Mouse (Mus musculus): ENCODE data around the gene Sdsl. TPM values are rescaled to one million over a fixed set of nuclear protein-coding genes. Genes with fewer than 3 reads are reported as not detected.

Sdsl gene
- polyA plus RNA-seq, 1 experiment from 2014 or later: 5.1 TPM

DNA sequence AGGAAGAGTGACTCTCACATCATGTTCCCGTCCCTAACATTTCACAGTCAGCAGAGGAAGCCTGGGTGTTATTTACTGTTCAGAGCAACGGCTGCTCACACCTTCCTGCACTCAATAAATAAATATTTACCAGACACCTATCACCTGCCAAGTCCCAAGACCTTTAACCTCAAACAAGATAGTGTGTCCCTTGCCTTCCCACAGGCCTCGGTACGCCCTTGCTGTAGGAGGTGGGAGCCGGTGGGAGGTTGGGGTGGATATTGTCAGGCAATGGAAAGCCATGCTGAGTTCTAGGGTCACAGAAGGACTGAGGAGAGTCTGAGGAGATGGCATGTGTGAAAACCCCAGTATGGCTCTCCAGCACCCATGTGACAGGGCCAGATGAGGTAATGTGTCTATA, 4.3 kb downstream of the Sdsl start:
- H3K4me3 ChIP-seq: no peak overlapping the region
- no peaks in the 10 kb centered on the region; the same call in 1 of the 2 replicates for H3K9me3 ChIP-seq (replicated peaks)
- no peak for ATAC-seq
- no peaks in the 10 kb centered on the region for H3K36me3 ChIP-seq (ENCODE audit: poor library complexity, severe bottlenecking)
- H3K27ac ChIP-seq: no peak overlapping the region
- H3K9ac ChIP-seq: no peak overlapping the region
- peaks cover 4% of the 10 kb centered on the region; the same call in 1 of the 2 replicates for H3K27me3 ChIP-seq
- WGBS: 90% methylated on average over 5 of the region's 5 CpGs
- no peaks in the 10 kb centered on the region; the same call in 1 of the 2 replicates for H3K4me1 ChIP-seq
- H3K4me2 ChIP-seq: no peak overlapping the region

- Histone ChIP-seq H3K27me3 (peaks cover 2% of the 10 kb centered on the region; the same call in 1 of the 2 replicates), H3K27ac (no peak overlapping the region), H3K9ac (no peak overlapping the region), H3K9me3 (replicated peaks) (no peaks in the 10 kb centered on the region; the same call in 1 of the 2 replicates), H3K4me3 (no peak overlapping the region), H3K36me3 (ENCODE audit: poor library complexity, severe bottlenecking) (no peaks in the 10 kb centered on the region), H3K4me1 (no peaks in the 10 kb centered on the region; the same call in 1 of the 2 replicates), H3K4me2 (peak overlapping the region; percentile 23; the same call in 1 of the 2 replicates)
- 4% methylated on average over 4 of the region's 4 CpGs for WGBS
- no peak for ATAC-seq
These were observed 5.6 kb downstream of the Sdsl start for GRCm38 (mm10) chr5:120467026-120467425.

DNA sequence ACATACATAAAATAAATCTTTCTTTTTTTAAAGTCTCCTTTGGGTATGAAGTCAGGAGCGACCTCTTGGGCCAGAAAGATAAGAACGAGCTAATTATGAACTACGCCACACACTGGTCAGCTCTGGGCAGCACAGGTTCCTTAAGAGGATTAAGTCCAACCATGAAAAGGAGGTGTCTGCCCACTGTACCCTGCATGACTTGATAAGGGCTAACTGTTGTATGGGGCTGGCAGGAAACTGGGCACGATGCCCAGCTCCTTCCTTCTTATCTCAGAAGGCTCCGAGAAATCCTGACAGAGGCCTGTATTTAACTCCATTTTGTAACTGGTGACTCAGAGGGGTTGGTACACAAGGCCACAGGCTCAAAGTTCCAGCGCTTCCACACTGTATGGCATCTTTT, 6.8 kb downstream of the Sdsl start:
- Histone ChIP-seq H3K4me1 (no peaks in the 10 kb centered on the region; the same call in 1 of the 2 replicates), H3K9me3 (replicated peaks) (no peaks in the 10 kb centered on the region; the same call in 1 of the 2 replicates), H3K4me2 (no peak overlapping the region), H3K9ac (no peak overlapping the region), H3K27ac (no peak overlapping the region), H3K4me3 (no peak overlapping the region), H3K36me3 (ENCODE audit: poor library complexity, severe bottlenecking) (no peaks in the 10 kb centered on the region), H3K27me3 (peaks cover 6% of the 10 kb centered on the region; the same call in 1 of the 2 replicates)
- WGBS: 71% methylated on average over 6 of the region's 6 CpGs
- no peak for ATAC-seq

DNA sequence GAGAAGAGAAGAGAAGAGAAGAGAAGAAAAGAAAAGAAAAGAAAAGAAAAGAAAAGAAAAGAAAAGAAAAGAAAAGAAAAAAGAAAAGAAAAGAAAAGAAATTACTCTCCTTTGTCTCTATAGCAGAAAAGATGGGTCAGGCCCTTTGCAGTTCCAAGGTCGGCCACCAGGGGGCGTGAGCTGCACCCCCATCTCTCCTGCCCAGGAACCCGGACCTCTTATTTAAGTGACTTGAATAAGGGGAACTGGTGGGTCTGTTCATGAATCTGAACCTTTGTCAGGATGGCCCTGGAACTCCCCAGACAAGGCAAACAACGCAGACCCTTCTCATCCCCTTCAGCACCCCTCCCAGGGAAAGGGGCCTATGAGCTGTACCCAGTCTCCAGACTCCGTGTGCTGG, 7.5 kb downstream of the Sdsl start:
- H3K27me3 ChIP-seq: peaks cover 9% of the 10 kb centered on the region; the same call in 1 of the 2 replicates
- H3K9ac ChIP-seq: no peak overlapping the region
- H3K4me2 ChIP-seq: no peak overlapping the region
- no peaks in the 10 kb centered on the region; the same call in 1 of the 2 replicates for H3K4me1 ChIP-seq
- H3K27ac ChIP-seq: no peak overlapping the region
- WGBS: 46% methylated on average over 5 of the region's 5 CpGs
- no peak overlapping the region for H3K4me3 ChIP-seq
- no peak for ATAC-seq
- no peaks in the 10 kb centered on the region; the same call in 1 of the 2 replicates for H3K9me3 ChIP-seq (replicated peaks)
- H3K36me3 ChIP-seq (ENCODE audit: poor library complexity, severe bottlenecking): no peaks in the 10 kb centered on the region

DNA sequence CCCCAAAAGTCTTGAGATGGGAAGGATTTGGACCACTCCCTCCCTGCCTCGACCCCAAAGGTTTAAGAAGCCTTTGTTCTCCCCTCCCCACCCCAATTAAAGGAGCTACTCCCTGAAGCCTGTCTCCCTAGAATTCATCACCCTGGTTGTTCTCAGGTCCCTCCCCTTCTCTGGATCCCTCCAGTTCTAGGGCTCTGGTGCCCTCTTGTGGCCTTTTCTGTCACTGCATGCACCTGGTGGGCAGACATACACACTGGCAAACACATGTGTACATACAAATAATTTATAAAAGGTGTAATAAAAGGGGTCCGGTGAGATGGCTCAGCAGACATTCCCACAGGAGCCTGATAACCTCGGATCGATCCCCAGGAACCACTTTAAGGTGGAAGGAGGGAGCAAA, 8.3 kb downstream of the Sdsl start:
- no peaks in the 10 kb centered on the region; the same call in 1 of the 2 replicates for H3K4me1 ChIP-seq
- no peak overlapping the region for H3K4me2 ChIP-seq
- WGBS: 75% methylated on average over 4 of the region's 4 CpGs
- peaks cover 9% of the 10 kb centered on the region; the same call in 1 of the 2 replicates for H3K27me3 ChIP-seq
- H3K9ac ChIP-seq: no peak overlapping the region
- no peak overlapping the region for H3K4me3 ChIP-seq
- no peaks in the 10 kb centered on the region; the same call in 1 of the 2 replicates for H3K9me3 ChIP-seq (replicated peaks)
- no peak for ATAC-seq
- H3K36me3 ChIP-seq (ENCODE audit: poor library complexity, severe bottlenecking): no peaks in the 10 kb centered on the region
- no peak overlapping the region for H3K27ac ChIP-seq

DNA sequence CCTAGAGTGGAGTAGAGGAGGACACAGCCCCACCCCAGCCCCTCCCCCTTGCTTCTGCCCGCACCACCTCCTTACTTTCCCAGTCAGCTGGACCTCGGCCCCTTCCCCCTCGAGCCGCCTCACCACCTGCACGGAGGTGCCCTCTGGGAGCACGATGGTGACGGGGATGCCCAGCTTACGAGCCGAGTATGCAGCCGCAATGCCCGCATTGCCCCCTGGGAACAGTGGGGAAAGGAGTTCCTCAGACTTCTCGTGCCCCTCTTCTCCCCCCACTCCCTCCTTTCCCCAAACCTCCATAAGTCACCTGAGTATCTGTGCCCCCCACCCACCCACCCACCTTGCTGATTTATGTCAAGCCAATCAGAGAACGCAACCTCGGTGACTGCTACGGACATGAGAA, 10.7 kb downstream of the Sdsl start:
- ATAC-seq: no peak
- WGBS: 80% methylated on average over 15 of the region's 15 CpGs
- H3K27ac ChIP-seq: no peak overlapping the region
- no peak overlapping the region for H3K4me2 ChIP-seq
- H3K4me3 ChIP-seq: no peak overlapping the region
- peaks cover 9% of the 10 kb centered on the region; the same call in 1 of the 2 replicates for H3K27me3 ChIP-seq
- H3K36me3 ChIP-seq (ENCODE audit: poor library complexity, severe bottlenecking): no peaks in the 10 kb centered on the region
- H3K9ac ChIP-seq: no peak overlapping the region
- no peaks in the 10 kb centered on the region; the same call in 1 of the 2 replicates for H3K4me1 ChIP-seq
- no peaks in the 10 kb centered on the region; the same call in 1 of the 2 replicates for H3K9me3 ChIP-seq (replicated peaks)

DNA sequence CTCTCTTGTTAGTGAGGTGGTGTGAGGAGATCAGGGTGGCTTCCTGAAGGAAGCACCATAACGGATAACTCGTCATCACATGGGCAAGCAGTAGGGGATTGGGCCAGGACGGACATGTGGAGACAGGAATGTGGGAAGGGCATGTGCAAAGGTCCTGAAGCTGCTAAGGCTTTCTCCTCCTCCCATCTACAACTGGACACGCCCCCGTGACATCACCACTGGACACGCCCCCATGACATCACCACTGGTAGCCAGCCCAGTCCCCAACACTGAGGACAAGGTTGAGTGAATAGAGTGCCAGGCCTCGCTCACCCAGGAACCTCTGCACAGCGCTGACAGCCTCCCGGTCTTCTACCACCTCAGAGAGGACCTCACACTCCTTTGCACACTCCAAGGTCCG, 13.5 kb downstream of the Sdsl start:
- peaks cover 19% of the 10 kb centered on the region for H3K27me3 ChIP-seq
- 81% methylated on average over 10 of the region's 10 CpGs for WGBS
- no peak for ATAC-seq

GRCm38 (mm10) chr5:120457628-120458027, 15.0 kb downstream of the Sdsl start:
- Histone ChIP-seq H3K36me3 (ENCODE audit: poor library complexity, severe bottlenecking) (no peaks in the 10 kb centered on the region), H3K9me3 (replicated peaks) (no peaks in the 10 kb centered on the region), H3K27ac (no peak overlapping the region), H3K4me2 (no peak overlapping the region), H3K9ac (no peak overlapping the region), H3K4me3 (no peak overlapping the region), H3K4me1 (no peaks in the 10 kb centered on the region), H3K27me3 (peaks cover 19% of the 10 kb centered on the region)
- ATAC-seq: no peak
- 7% methylated on average over 9 of the region's 9 CpGs for WGBS

More for the DNA sequence above, 13.5 kb downstream of the Sdsl start:
- H3K4me1 ChIP-seq: no peaks in the 10 kb centered on the region
- H3K9me3 ChIP-seq (replicated peaks): no peaks in the 10 kb centered on the region
- no peak overlapping the region for H3K4me2 ChIP-seq
- H3K36me3 ChIP-seq (ENCODE audit: poor library complexity, severe bottlenecking): no peaks in the 10 kb centered on the region
- H3K4me3 ChIP-seq: no peak overlapping the region
- no peak overlapping the region for H3K27ac ChIP-seq
- no peak overlapping the region for H3K9ac ChIP-seq

DNA sequence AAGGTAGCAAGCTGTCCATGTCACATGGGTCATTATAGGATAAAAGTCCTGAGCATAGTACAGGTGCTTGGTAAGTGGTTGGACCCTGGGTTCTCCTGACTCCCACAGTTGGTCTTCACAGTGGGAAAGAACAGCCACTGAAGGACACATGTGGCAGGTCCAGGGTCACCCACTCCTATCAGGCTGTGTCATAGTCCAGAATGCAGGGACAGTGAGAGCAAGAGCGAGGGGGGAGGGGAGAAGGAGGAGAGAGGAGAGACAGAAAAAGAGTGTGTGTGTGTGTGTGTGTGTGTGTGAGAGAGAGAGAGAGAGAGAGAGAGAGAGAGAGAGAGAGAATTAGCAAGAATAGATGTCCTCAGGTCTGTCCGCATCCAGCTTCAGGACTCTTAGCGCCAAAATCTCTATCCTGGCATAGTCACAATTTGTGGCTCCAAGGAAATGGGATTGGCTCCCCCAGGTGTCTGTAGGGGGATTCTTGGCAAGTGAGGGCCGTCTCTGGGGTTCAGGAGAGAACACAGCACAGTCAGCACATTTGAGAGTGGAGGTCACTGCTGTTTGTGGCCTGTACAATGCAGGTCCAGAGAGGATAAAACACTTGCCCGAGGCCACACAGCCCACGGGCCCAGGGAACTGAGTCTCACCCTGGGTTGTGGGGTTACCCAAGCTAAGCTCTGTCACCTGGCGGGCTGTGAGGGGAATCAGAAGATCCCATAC, 15.6 kb downstream of the Sdsl start:
- 47% methylated on average over 7 of the region's 7 CpGs for WGBS
- H3K36me3 ChIP-seq (ENCODE audit: poor library complexity, severe bottlenecking): no peaks in the 10 kb centered on the region
- H3K9me3 ChIP-seq (replicated peaks): no peaks in the 10 kb centered on the region
- ATAC-seq: no peak
- no peak overlapping the region for H3K4me2 ChIP-seq
- H3K27me3 ChIP-seq: peaks cover 19% of the 10 kb centered on the region
- H3K4me1 ChIP-seq: no peaks in the 10 kb centered on the region
- no peak overlapping the region for H3K4me3 ChIP-seq
- H3K27ac ChIP-seq: no peak overlapping the region
- H3K9ac ChIP-seq: no peak overlapping the region

DNA sequence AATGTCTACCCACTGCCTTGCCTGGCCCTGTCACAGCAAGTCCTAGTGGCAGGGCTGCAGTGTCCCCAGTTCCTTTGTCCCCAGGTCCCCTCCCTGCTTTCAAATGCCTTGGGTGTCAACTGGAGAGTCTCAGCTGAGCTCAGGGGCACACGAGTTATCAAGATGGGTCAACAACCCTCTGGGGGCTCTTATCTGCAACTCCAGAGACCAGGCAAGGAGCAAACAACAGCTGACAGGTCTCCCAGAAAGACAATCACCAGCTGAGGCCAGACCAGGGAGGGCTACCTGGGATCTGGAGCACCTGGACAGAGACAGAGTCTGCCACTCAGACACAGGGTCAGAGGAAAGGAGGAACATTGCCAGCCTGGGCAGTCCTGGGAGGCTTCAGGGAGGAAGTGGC, 16.4 kb downstream of the Sdsl start:
- no peaks in the 10 kb centered on the region for H3K36me3 ChIP-seq (ENCODE audit: poor library complexity, severe bottlenecking)
- no peak overlapping the region for H3K27ac ChIP-seq
- 50% methylated on average over 1 of the region's 1 CpGs for WGBS
- no peak overlapping the region for H3K4me3 ChIP-seq
- H3K4me2 ChIP-seq: no peak overlapping the region
- peaks cover 15% of the 10 kb centered on the region for H3K27me3 ChIP-seq
- H3K4me1 ChIP-seq: no peaks in the 10 kb centered on the region
- H3K9ac ChIP-seq: no peak overlapping the region
- ATAC-seq: no peak
- no peaks in the 10 kb centered on the region for H3K9me3 ChIP-seq (replicated peaks)

- H3K27ac ChIP-seq: no peak overlapping the region
- 75% methylated on average over 14 of the region's 14 CpGs for WGBS
- H3K9ac ChIP-seq: no peak overlapping the region
- ATAC-seq: no peak
- H3K36me3 ChIP-seq (ENCODE audit: poor library complexity, severe bottlenecking): no peaks in the 10 kb centered on the region
- no peak overlapping the region for H3K4me3 ChIP-seq
- no peaks in the 10 kb centered on the region for H3K4me1 ChIP-seq
- H3K4me2 ChIP-seq: no peak overlapping the region
- H3K9me3 ChIP-seq (replicated peaks): no peaks in the 10 kb centered on the region
- peaks cover 11% of the 10 kb centered on the region for H3K27me3 ChIP-seq
These were observed 17.8 kb downstream of the Sdsl start for GRCm38 (mm10) chr5:120454756-120455337.

DNA sequence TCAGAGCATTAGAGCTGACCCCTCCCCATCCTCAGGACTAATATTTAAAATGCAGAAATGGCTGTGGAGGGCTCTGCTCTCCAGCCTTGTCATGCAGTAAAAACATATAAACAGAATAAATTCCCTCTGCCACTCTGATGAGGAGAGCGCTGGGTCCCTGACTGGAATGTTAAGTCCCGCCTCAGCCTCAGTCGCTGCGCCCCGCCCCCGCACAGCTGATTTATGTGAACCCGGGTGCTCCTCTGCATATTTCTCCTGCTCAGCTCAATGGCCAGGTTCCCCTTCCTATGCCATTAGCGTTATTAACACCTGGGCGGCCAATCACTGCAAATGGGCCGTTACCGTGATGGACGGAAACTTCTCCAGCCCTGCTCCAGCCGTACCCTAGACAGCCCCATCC, 25.3 kb downstream of the Sdsl start:
- no peak overlapping the region for H3K27ac ChIP-seq
- no peaks in the 10 kb centered on the region for H3K9me3 ChIP-seq (replicated peaks)
- no peaks in the 10 kb centered on the region for H3K4me1 ChIP-seq
- H3K9ac ChIP-seq: no peak overlapping the region
- WGBS: 56% methylated on average over 13 of the region's 13 CpGs
- no peaks in the 10 kb centered on the region for H3K36me3 ChIP-seq (ENCODE audit: poor library complexity, severe bottlenecking)
- no peak overlapping the region for H3K4me3 ChIP-seq
- H3K27me3 ChIP-seq: peaks cover 18% of the 10 kb centered on the region
- no peak for ATAC-seq
- no peak overlapping the region for H3K4me2 ChIP-seq

All from forebrain, embryonic 13.5 days (tissue).